Mouse (Mus musculus): ENCODE data around the gene Npl.

DNA sequence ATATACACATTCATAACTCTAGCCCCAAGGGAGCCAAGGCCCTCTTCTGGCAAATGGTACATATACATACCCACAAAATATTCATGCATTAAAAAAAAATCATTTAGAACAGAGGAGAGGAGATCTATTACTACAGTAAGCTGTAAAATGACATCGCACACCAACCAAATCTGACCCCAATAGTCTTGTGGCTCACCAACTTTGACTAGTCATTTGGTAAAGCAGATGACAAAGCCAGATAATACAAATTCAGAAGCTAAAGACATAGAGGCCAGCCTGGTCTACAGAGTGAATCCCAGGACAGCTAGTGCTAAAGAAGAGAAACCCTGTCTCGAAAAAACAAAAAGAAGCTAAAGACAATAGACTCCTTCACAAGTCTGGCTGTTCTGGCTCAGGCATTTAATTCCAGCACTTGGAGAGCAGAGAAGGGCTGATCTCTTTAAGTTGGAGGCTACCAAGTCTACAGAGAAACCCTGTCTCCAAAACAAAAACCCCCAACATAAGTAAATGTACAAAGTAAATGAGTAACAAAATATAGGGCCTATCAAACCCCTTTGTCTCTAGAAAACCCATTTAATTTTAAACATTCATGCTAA is 64.5 kb downstream of the Npl start:
- TF ChIP-seq CTCF (IDR thresholded peaks at IDR 0.05; ENCODE audit: control insufficient read depth, insufficient read depth, low read length) (no peak), POLR2A (IDR thresholded peaks at IDR 0.05; ENCODE audit: borderline replicate concordance, control insufficient read depth, low read depth, low read length) (no peak)
